Mouse (Mus musculus): ENCODE data around the gene Ppp1r15b.

- TF ChIP-seq CTCF (IDR thresholded peaks at IDR 0.05; ENCODE audit: low read depth) (no peak), EP300 (optimal IDR thresholded peaks at IDR 0.05) (no peak)
These were observed 39.5 kb upstream of the Ppp1r15b start for GRCm38 (mm10) chr1:133091483-133091882.
